Mouse (Mus musculus) kidney, adult 2 months (tissue): ENCODE measurements at regions not wholly inside any gene's neighbourhood (a gene's known extent, or its start where the extent isn't known, plus 50 kb on each side); places are given as distances from the start of the nearest gene placed in this dataset.

ENCODE experiments used
- DNase-seq: peaks from one replicate; pipeline ENCODE4 v3.0.0; 2021
- H3K27ac ChIP-seq: fragments of 200-500 bp; 2 replicates; pipeline ENCODE4 v1.5.1; 2012; ENCODE audit warnings: low read depth, low read length, control low read depth, inconsistent platforms; ENCODE audit not compliant: insufficient read depth
- H3K27me3 ChIP-seq: fragments of 200-500 bp; replicated peaks from 2 replicates; pipeline ENCODE4 v1.6.1; 2012; ENCODE audit warnings: mild to moderate bottlenecking, moderate library complexity, low read length, inconsistent platforms; ENCODE audit not compliant: control insufficient read depth, insufficient read depth
- H3K36me3 ChIP-seq: fragments of 200-500 bp; 2 replicates; pipeline ENCODE4 v1.6.1; 2012; ENCODE audit warnings: mild to moderate bottlenecking, moderate library complexity, low read length, inconsistent platforms; ENCODE audit not compliant: control insufficient read depth, insufficient read depth
- H3K4me1 ChIP-seq: fragments of 200-500 bp; 2 replicates; pipeline ENCODE4 v1.6.1; 2011; ENCODE audit warnings: low read length; ENCODE audit not compliant: control insufficient read depth, insufficient read depth
- H3K4me3 ChIP-seq: fragments of 200-500 bp; 2 replicates; pipeline ENCODE4 v1.5.1; 2011; ENCODE audit warnings: mild to moderate bottlenecking, low read depth, low read length, control low read depth; ENCODE audit not compliant: insufficient read depth
- CTCF ChIP-seq: fragments of 200-500 bp; conservative IDR thresholded peaks from 2 replicates; pipeline ENCODE4 v1.5.1; 2011; ENCODE audit warnings: low read depth, mild to moderate bottlenecking, control low read depth, low read length, moderate library complexity, mixed read lengths; ENCODE audit not compliant: insufficient read depth, insufficient read length
- POLR2A ChIP-seq: fragments of 200-500 bp; IDR thresholded peaks from one replicate; pipeline ENCODE4 v1.6.1; 2011; ENCODE audit warnings: low read depth, low read length, control low read depth
- WGBS: fragments of 180-500 bp; shearing (Covaris S2); methylation state at CpG from one replicate; pipeline ENCODE4 v1.1.7; 2018; 5-methylcytosine and 5-hydroxymethylcytosine counted together

GRCm38 (mm10) chr17:9197160-9197559, 209.0 kb downstream of the 1700010I14Rik start:
- TF ChIP-seq CTCF = no peak
- no peak for TF ChIP-seq POLR2A
- H3K27ac ChIP-seq = no peak overlapping the region
- H3K27me3 ChIP-seq = no peaks in the 10 kb centered on the region
- no peak overlapping the region for H3K4me3 ChIP-seq
- no peaks in the 10 kb centered on the region for H3K36me3 ChIP-seq
- 84% methylated on average over 5 of the region's 5 CpGs for WGBS
- no peaks in the 10 kb centered on the region for H3K4me1 ChIP-seq
- no peak for DNase-seq

GRCm38 (mm10) chr17:9200386-9200785, 212.3 kb downstream of the 1700010I14Rik start:
- TF ChIP-seq POLR2A = no peak
- TF ChIP-seq CTCF = no peak
- 87% methylated on average over 7 of the region's 7 CpGs for WGBS
- Histone ChIP-seq H3K4me1 (no peaks in the 10 kb centered on the region), H3K27me3 (no peaks in the 10 kb centered on the region), H3K4me3 (no peak overlapping the region), H3K27ac (no peak overlapping the region), H3K36me3 (no peaks in the 10 kb centered on the region)
- DNase-seq = no peak

- 30% methylated on average over 2 of the region's 2 CpGs for WGBS
These were observed 214.4 kb downstream of the 1700010I14Rik start for GRCm38 (mm10) chr17:9202496-9202895.

GRCm38 (mm10) chr17:9210626-9211025, 211.2 kb upstream of the Gm17728 start:
- Histone ChIP-seq H3K4me1 (no peaks in the 10 kb centered on the region), H3K27me3 (no peaks in the 10 kb centered on the region; the same call in 1 of the 2 replicates), H3K4me3 (no peak overlapping the region), H3K36me3 (no peaks in the 10 kb centered on the region), H3K27ac (no peak overlapping the region)
- no peak for DNase-seq
- WGBS = 79% methylated on average over 2 of the region's 2 CpGs
- TF ChIP-seq POLR2A = no peak
- no peak for TF ChIP-seq CTCF

More at GRCm38 (mm10) chr17:9202496-9202895, 214.4 kb downstream of the 1700010I14Rik start:
- Histone ChIP-seq H3K27ac (no peak overlapping the region), H3K36me3 (no peaks in the 10 kb centered on the region), H3K4me1 (no peaks in the 10 kb centered on the region), H3K27me3 (no peaks in the 10 kb centered on the region), H3K4me3 (no peak overlapping the region)
- no peak for TF ChIP-seq POLR2A
- TF ChIP-seq CTCF = no peak
- no peak for DNase-seq

- H3K4me3 ChIP-seq = no peak overlapping the region
- H3K27ac ChIP-seq = no peak overlapping the region
- 83% methylated on average over 4 of the region's 4 CpGs for WGBS
- no peak for DNase-seq
- TF ChIP-seq CTCF = no peak
- no peak for TF ChIP-seq POLR2A
- no peaks in the 10 kb centered on the region for H3K4me1 ChIP-seq
- no peaks in the 10 kb centered on the region; the same call in 1 of the 2 replicates for H3K27me3 ChIP-seq
- H3K36me3 ChIP-seq = no peaks in the 10 kb centered on the region
These were observed 198.8 kb upstream of the Gm17728 start for GRCm38 (mm10) chr17:9223097-9223496.

- TF ChIP-seq POLR2A (no peak), CTCF (no peak)
- Histone ChIP-seq H3K36me3 (no peaks in the 10 kb centered on the region), H3K4me1 (no peaks in the 10 kb centered on the region), H3K27ac (no peak overlapping the region), H3K27me3 (no peaks in the 10 kb centered on the region), H3K4me3 (no peak overlapping the region)
- no peak for DNase-seq
- WGBS = 59% methylated on average over 10 of the region's 10 CpGs
These were observed 193.8 kb upstream of the Gm17728 start for GRCm38 (mm10) chr17:9227872-9228575.

- no peaks in the 10 kb centered on the region for H3K36me3 ChIP-seq
- DNase-seq = no peak
- TF ChIP-seq CTCF = no peak
- no peak for TF ChIP-seq POLR2A
- 35% methylated on average over 6 of the region's 6 CpGs for WGBS
- H3K27ac ChIP-seq = no peak overlapping the region
- H3K27me3 ChIP-seq = no peaks in the 10 kb centered on the region
- H3K4me3 ChIP-seq = no peak overlapping the region
- no peaks in the 10 kb centered on the region for H3K4me1 ChIP-seq
These were observed 186.7 kb upstream of the Gm17728 start for GRCm38 (mm10) chr17:9235141-9235571.
